Mouse (Mus musculus) right cerebral cortex, adult 2 months (tissue): ENCODE measurements around the gene Arhgap40.

Experiments used
- DNase-seq, 2 experiments: peaks; one replicate each; pipeline ENCODE4 v3.0.0; 2021 to 2022; ENCODE audit warnings: low spot score in 2 of 2

The Arhgap40 gene

DNA sequence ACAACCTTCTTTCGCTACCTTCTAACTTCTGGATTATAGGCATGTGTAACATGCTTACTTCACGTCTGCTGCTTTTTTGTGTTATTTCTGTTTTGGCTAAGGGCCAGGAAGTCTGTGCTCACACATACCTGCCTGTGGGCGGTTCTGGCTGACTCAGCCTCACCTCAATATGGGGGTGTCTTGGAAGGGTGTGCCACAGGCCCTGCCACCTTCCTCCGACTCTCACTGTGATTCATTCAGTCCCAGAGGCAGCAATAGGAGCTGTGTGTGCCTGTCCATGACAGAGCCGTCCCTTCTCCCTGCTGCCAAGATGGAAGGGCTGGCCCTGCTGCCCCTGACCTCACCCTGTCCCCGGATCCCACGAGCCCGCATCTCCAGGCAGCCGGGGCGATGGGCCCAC, at the start of gene Arhgap40:
Arhgap40 (plus strand) TSS at position 269 of the 400 bp plus-strand sequence.
- no peak for DNase-seq

DNA sequence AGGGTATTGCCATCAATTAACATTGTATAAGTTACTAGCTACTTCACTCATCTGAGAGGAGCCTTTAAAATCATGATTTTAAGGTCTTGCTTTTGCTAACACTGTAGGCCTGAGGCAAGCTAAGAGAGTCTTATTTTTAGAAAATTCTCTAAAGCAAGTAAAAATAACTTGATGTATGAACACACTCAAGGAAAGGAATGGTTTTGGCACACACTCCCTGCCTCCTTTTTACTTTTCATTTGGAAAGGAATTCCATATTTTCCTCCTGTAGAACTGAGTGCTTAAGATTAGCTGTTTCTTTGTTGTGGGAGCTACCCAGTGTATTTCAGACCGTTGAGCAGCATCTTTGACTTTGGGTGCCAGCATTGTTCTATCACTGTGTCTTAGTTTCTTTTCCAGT, 38.4 kb upstream of the Arhgap40 start:
- DNase-seq, result no peak

DNA sequence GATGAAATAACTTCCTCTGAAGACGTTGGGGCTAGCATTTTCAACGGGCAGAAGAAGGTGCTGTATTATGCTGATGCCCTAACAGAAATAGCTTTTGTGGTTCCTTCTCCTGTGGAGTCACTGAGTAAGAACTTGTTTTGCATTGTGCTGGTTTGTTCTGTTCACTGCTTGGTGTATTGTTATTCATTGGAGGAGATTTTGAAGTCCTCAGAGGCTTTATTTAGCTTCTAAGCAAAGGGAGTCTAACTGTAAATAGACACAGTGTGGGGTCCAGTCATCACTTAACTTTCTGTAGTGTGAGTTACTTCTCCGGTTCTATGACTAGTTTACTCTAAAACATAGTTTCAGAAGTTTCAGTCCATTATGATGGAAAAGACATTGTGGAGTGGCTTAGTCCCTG, 35.0 kb upstream of the Arhgap40 start:
- DNase-seq, result no peak

DNA sequence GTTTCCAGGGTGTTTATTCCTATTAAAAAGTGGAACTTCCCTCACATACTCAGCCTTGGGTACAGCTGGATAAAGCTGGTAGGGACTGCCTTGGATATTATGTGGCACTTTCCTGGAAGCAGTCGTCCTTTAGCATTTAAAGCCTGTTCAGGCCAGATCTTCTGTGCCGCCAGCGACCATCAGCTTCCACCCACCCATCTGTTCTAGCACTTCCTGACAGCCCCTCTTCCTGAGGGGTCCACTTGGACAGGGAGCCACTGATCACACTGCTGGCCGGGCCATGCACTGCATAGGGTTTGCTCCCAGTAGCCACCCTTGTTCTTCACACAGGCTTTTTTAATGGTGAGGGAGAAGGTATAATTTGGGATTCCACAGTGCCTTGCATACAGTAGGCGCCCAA, 14.1 kb upstream of the Arhgap40 start:
- DNase-seq, result no peak

DNA sequence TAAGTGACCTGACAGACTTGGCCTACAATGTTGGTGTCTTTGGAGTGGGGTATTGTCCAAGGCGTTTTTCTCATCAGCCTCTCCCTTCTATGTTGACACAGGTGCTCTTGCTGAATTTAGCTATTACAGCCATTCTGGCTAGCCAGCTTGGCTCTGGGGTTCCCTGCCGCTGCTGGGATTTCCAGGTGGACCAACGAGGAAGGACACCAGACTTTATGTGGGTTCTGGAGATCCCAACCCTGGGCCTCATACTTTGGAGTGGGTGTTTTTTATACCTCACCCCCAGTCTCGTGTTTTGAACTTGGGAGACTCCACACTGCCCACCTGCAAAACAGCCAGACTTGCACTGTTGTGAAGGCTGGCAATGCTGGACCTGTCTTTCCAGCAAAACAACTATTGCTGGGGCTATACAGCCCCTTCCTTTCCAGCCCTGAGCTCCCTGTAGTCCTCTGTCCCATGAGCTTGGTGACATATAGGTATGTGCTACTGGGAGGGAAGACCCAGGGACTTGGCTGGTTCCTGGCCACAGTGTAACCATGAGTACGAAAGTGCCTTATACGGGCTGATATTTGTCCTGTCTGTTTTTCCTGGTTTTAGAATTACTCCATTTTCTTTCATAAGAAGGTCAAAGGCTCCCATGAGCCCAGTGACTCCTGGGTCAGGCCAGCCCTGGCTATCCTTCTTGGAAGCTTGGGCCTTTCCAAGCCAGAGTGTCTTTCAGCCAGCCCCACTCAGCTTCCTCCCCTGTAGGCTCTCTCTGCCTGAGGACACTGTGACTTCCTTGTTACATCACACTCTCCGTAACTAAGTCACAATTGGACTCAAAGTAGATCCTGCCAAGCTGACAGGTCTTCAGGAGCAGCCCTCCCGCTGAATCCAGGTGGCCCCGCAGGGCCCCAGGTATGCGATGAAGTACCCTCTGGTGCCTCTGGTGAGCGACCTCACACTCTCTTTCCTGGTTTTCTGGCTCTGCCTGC, 10.5 kb upstream of the Arhgap40 start, which contains the start of gene Adig:
Adig (plus strand) TSS at position 777 of the 977 bp plus-strand sequence.
- DNase-seq, result no peak

DNA sequence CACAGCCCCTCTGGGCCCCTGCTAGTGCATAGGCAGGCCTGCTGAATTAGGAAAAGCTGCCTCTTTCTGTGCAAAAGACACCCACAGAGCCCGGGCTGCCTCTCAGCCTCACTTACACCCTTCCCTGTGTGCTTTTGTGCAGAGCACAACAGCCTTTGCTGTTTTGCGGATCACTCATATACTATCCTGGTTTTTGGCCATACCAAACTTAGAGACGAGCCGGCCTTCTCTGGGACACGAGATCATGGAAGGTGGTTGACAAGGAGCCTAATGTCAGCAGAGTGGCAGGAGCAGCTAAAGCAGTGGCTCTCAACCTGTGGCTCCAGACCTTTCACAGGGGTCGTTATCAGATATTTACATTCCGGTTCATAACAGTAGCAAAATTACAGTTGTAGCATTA, 9.4 kb upstream of the Arhgap40 start:
- DNase-seq, result no peak

DNA sequence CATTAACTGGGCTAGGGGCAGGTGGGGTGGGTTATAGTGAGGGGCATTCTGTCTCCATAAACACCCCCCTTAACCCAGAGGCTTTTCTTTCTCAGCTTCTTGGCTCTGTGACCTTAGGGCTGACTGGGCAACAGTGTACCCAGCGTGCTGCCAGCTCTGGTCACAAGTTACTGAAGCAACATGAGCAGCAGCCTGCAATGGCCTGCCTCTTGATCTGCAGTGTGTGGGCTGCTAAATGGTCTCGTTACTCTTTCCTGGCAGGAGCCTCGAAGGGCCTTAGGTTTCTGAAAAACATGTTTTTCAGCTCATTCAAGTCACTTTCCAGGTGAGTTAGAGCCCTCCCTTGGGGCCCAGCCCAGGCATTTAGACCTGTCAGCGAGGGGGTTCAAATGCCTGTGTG, 8.9 kb upstream of the Arhgap40 start:
- no peak for DNase-seq

DNA sequence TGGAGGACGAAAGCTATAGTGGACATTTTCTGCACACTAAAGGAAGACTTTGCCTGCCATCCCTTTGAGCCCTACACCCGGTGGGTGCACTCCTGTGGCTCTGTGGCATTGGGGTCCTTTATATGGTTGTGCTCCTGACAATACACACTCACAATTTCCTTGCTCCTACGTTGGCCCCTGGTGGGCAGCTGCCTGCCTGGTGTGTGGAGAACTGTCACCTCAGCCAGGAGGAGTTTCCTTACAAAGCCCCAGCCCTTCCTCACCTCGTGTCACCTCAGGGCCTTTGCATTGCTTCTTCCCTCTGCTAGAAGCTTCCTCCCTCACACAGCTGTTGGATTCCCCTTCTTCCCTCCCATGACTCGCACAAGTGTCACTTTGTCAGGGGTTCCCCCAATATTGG, 6.1 kb upstream of the Arhgap40 start:
- no peak for DNase-seq

DNA sequence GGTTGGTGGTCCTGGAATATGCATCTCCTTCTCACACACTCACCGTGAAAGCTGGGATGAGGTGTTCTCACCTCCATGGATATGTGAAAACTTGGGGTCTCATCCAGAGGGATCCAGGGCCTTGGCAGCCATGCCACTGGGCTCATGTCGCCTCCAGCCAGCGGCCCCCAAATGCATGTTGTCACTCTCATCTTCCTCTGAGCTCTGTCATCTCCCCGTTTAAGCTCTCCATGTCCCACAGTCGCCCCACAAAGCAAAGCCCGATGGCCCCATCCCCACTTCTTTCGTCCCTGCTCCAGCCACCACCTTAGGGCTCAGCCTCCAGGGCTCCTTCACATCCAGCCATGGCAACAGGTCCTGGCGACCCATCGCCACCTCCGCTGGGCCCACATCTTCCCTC, 5.5 kb upstream of the Arhgap40 start:
- DNase-seq, result no peak

DNA sequence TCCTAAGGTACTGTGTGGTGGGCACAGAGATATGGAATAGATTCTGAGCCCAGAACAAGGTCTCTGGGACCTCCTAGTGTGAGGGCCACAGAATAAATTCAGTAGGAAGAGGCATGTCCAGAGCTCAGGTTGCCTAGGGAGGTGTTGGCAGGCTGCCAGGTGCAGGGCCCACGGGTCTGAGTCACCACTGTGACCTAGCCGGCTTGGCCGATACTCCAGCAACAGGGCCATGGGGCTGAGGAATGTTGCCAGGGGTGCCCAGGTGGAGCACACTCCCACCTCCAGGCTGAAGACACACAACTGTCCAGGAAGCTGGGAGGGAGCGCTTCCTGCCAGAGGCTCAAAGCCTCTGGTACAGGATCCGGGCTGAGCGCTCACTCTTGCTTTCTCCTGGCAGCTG, 1.9 kb upstream of the Arhgap40 start:
- DNase-seq, result no peak

DNA sequence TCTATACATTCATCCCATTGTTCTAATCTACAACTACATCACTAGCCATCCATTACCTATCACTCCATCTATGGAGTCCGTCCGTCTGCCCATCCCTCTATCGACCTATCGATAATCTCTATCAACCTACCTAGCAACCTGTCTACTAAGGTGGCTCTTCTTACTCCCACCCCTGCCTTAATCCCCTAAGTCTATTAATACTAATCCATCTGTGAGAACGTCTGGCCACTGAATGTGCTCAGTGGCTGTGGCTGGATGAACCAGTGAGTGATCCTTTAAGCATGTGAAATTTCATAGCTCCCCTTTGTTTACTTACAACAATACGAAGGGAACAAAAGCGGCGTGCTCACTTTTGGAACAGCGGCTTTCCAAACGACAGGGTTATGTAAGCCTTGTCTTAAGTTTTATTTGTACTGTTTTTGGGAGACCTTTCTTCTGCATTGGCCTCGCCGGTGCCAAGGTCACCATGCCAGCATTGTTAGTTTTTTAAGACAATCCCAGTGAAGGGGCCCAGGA, 1.3 kb downstream of the Arhgap40 start:
- no peak for DNase-seq

DNA sequence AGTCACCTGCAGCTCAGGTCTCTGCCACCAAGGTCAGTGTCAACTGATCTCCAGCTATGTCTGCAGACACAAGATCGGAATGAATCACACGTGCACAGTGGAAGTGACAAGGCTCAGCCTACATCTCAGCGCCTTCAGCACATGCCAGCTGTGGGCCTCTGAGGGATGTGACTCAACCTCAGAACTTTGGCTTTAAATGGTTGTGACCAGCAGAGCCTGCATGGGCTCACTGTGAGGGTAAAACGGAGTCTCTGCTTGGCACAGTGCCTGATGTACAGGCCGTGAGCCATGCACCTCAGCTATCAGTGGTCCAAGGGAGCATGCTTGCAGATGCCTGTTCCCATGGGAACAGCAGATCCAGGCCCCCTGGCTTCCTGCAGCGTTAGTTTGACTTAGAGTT, 6.0 kb downstream of the Arhgap40 start:
- no peak for DNase-seq

DNA sequence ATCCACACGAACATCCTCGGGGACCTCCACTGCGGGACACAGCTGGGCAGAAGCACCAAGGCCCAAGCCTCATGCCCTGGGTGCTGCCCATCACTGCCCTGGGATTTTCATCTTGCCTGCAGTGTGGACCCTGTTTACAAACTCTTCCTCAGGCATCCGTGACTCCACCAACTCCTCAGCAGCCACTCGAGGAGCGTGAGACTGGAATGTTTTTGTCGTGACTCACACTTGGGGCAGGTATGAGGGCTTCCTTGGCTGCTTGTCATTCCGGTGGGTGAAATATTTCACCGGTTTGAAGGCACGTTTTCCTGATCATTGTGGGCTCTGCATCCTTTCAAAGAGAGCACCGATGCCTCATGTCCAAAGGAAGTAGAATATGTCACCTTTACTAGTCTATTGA, 6.5 kb downstream of the Arhgap40 start:
- DNase-seq, result no peak

DNA sequence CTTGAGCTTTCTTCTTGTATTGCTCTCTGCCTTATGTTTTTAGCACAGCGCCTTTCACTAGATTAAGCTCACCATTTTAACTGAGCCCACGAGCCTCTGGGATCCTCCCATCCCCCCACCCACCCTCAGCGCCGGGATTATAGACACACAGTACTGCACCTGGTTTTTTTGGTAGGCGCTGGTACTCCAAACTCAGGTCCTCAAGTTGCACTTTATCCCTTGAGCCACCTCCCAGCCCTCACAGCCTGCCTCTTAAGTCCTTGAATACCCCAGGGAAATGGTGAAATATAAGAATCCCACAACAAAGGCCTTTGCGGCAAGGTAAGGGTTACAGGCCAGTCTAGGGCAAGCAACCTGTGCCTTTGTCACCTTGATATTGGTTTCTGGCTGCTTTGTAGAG, 7.2 kb downstream of the Arhgap40 start:
- DNase-seq, result no peak

DNA sequence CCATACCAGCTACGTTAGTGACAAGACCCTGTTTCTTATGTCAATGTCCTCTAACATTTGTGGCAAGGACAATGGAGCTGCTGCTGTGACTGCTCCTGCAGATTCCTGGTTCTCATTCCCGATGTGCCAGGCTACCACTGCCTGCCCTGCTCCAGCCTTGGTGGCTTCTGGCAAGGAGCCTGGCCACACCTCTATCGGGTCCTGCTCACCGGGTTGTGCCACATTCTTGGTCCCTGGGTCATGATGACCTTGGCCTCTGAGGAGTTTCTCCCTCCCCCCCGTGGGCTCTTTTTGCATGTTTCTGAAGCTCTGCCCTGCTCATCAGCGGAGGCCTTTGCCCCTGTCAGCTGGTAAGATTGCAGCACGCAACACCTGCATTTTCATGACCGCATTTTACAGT, 10.5 kb downstream of the Arhgap40 start:
- DNase-seq, result no peak

DNA sequence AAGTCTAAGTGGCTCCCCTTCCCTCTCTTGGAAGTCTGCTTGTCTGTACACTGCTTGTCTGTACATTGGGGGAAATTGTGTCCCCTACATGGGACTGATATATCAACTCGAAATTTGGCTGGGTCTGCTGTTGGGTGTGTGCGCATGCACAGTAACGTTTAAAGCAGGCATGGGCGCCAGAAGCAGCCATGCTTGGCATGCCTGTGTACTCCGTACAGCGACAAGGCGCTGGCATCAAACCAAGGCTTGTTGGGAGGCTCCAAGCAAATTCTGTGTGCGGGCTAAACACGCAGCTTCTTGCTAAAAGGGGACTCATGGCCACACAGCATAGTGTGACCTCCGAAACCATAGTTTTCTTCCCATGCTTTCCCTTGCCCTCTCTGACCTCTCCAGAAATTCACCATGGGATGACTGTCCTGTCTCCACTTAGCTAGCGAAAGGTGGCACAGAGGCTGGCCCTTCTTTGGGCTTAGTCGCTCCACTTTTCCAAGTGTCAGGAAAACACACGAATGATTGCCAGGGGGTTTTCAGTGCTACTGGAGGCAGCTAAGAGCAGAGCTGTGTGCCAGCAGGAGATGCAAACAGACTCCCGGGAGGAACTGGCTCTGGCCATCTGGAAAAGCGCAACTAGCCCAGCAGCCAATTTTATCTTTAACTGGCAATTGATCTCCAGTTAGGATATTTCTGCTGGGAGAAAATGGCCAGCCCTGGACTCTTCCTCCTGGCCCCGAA, 11.7 kb downstream of the Arhgap40 start:
- DNase-seq, result no peak

DNA sequence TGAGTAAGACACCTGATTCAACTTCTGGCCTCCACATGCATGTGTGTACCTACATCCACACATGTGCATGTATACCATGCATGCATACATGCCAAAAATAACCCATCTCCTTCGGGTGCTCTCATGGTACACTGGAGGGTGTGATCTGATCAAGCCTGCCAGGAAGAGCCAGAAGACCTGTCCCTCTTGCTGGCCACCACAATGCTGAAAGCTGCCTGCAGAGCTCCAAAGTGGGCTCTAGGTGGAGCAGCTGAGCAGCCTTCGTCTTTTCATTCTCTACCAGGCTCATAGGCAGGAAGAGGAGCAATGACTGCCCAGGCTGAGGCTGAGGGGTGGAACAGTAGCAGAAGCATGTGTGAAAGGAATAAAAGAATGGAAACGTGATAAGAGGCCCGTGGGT, 21.5 kb downstream of the Arhgap40 start:
- DNase-seq, result peak; percentile 71 to 73

DNA sequence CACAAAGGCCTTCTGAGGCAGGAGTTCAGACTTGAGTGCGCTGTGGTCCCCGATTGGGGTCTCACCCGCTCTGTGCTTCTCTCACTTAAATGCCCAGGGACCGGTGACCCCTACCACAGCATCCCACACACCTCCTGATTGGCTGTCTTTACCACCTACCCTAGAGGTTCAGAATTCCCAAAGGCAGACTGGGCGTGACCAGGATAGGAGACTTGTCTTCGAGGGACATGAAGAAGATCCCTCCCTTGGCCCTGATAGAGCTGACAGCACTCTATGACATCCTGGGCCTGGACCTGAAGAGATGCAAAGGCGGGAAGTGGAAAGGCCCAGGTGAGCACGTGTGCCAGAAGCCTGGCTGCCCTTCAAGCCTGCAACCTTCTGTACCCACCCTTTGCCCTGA, 22.0 kb downstream of the Arhgap40 start:
- DNase-seq, result no peak

DNA sequence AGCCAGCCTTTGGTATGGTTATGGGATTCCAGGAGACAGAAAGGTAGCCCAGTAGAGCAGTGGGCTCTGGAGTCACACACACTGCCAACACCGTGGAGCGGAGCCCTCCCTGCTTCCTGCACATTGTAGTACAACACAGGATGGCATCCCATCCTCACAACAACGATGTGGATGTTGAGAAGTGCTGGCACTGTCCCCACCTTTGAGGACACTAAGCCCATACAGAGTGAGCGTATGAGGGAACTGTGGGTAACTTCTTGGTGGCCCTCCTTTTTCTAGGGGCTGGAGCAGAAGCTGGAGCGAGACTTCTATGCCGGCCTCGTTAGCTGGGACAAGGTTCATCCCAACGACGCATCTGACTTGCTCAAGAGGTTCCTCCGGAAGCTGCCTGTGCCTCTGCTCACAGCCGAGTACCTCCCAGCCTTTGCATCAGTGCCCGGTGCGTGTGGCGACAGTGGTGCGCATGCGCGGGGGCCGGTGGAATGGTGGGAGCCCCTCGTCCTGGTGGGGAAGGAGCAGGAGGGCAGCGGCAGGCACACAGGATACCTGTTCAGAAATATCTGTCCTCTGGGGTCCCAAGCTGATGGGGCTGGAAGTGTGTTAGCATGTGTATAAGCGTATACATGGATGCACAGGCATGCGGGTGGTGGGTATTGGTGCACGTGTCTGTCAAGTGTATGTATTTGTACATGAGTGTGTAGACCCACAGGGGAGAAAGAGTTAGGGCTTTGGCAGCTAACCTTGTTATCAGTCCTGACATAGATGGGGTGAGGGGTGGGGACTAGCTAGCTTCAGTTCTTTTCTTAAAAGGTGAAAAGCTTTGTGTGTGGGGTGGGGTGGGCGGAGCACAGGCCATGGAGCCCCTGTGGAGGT, 27.1 kb downstream of the Arhgap40 start:
- no peak for DNase-seq

DNA sequence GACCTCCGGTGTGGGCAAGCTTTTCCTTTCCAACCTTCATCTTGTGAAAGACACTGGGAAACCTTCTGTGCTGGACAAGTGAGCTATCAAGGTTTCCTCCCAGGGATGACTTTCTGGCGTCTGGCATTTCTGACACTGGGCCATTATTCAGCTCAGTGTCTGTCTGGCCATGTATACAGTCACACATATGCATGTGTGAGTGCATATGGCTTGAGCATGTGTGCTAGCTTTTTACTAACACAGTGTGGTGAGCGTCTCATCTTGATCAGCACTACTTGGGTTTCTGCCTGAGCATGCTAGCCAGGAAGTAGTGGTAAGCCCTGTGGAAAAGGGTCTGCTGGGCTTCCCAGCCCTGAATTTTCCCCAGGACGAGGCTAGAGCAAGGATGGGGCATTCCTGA, 28.7 kb downstream of the Arhgap40 start:
- DNase-seq, result no peak

DNA sequence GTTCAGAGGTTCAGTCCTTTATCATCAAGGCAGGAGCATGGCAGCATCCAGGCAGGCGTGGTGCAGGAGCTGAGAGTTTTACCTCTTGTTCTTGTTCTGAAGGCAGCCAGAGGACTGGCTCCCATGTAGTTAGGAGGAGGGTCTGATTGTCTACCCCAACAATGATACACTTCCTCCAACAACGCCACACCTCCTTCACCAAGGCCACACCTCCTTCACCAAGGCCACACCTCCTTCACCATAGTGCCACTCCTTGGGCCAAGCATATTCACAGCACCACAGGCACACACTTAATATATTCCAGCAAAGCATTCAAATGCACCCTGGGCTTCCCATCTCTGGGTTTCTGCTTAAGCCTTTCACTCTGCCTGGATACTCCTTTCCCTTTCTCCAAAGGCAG, 32.7 kb downstream of the Arhgap40 start:
- DNase-seq, result no peak

DNA sequence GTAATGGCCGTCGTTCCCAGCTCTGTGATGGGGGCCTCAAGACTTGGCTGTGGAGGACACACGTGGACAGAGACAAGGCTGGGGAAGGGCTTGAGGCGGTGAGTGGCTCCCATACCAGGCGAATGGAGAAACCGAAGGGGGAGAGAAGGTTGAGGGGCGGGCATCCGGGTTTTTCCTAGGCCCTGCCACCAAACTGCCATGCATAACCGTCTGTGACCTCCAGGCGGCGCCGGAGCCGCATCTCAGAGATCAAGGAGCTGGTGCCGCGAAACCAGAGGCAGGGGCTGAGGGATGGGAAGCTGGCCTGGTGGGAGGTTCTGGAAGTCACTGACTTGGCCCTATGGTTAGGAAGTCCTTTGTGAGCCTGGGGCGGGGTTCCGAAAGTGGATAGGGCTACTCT, 34.2 kb downstream of the Arhgap40 start:
- peak; percentile 79 to 82 for DNase-seq
